Mouse (Mus musculus) kidney, embryonic 16.5 days (tissue): ENCODE measurements at regions not wholly inside any gene's neighbourhood (a gene's known extent, or its start where the extent isn't known, plus 50 kb on each side); places are given as distances from the start of the nearest gene placed in this dataset.

Experiments
- ATAC-seq: fragments of 200-750 bp; cut with Nextera tagmentation; 2 replicates; pipeline ENCODE4 v1.8.0; 2017; ENCODE audit warnings: moderate TSS enrichment; ENCODE audit not compliant: low FRiP score, low TSS enrichment
- H3K27ac ChIP-seq: fragments of 300-500 bp; sonication (generic); 2 replicates; pipeline ENCODE4 v1.5.1; 2014; ENCODE audit warnings: low read length
- H3K27me3 ChIP-seq: fragments of 300-500 bp; sonication (generic); 2 replicates; pipeline ENCODE4 v1.6.1; 2014; ENCODE audit warnings: low read length, control low read depth, mixed read lengths; ENCODE audit not compliant: insufficient read depth
- H3K36me3 ChIP-seq: fragments of 300-500 bp; sonication (generic); 2 replicates; pipeline ENCODE4 v1.6.1; 2014; ENCODE audit warnings: low read length, control low read depth, mixed read lengths; ENCODE audit not compliant: insufficient read depth
- H3K4me1 ChIP-seq: fragments of 300-500 bp; sonication (generic); 2 replicates; pipeline ENCODE4 v1.6.1; 2014; ENCODE audit warnings: low read length, control low read depth, mixed read lengths; ENCODE audit not compliant: insufficient read depth
- H3K4me2 ChIP-seq: fragments of 300-500 bp; sonication (generic); replicated peaks from 2 replicates; pipeline ENCODE4 v1.6.1; 2014; ENCODE audit warnings: low read depth, low read length
- H3K4me3 ChIP-seq: fragments of 300-500 bp; sonication (generic); 2 replicates; pipeline ENCODE4 v1.5.1; 2014; ENCODE audit warnings: mild to moderate bottlenecking, low read length
- H3K9ac ChIP-seq: fragments of 300-500 bp; sonication (generic); replicated peaks from 2 replicates; pipeline ENCODE4 v1.6.1; 2014; ENCODE audit warnings: low read length
- H3K9me3 ChIP-seq: fragments of 300-500 bp; sonication (generic); 2 replicates; pipeline ENCODE4 v1.6.1; 2016; ENCODE audit warnings: low read length, control low read depth
- WGBS: fragments of 180-500 bp; shearing (Covaris S2); extraction: QIAGEN DNeasy Blood & Tissue Kit; methylation state at CpG from one replicate; pipeline ENCODE4 v1.1.7; 2014; 5-methylcytosine and 5-hydroxymethylcytosine counted together

- Histone ChIP-seq H3K4me1 (peaks cover 14% of the 10 kb centered on the region), H3K27ac (no peak overlapping the region), H3K9ac (no peak overlapping the region), H3K36me3 (no peaks in the 10 kb centered on the region), H3K27me3 (0 out of 2 replicates have a peak, but pooled peaks cover 9% of the 10 kb centered on the region), H3K9me3 (peaks cover 4% of the 10 kb centered on the region; the same call in 1 of the 2 replicates), H3K4me3 (no peak overlapping the region), H3K4me2 (no peak overlapping the region)
- 49% methylated on average over 6 of the region's 6 CpGs for WGBS
- ATAC-seq = 0 out of 2 replicates have a peak, but pooled peaks have one; percentile 35
Observed at GRCm38 (mm10) chr6:100479881-100480280, 191.1 kb downstream of the Shq1 start.

- H3K27ac ChIP-seq = no peak overlapping the region
- no peak for ATAC-seq
- H3K36me3 ChIP-seq = no peaks in the 10 kb centered on the region
- peaks cover 14% of the 10 kb centered on the region for H3K4me1 ChIP-seq
- H3K9me3 ChIP-seq = no peaks in the 10 kb centered on the region
- H3K4me3 ChIP-seq = no peak overlapping the region
- H3K4me2 ChIP-seq = no peak overlapping the region
- 73% methylated on average over 4 of the region's 4 CpGs for WGBS
- H3K9ac ChIP-seq = no peak overlapping the region
- H3K27me3 ChIP-seq = 0 out of 2 replicates have a peak, but pooled peaks cover 9% of the 10 kb centered on the region
Observed at GRCm38 (mm10) chr6:100479455-100479854, 191.5 kb downstream of the Shq1 start.

- peaks cover 10% of the 10 kb centered on the region; the same call in 1 of the 2 replicates for H3K9me3 ChIP-seq
Observed at GRCm38 (mm10) chr6:100476550-100477366, 189.5 kb upstream of the Rybp start.

GRCm38 (mm10) chr6:100475341-100475955 is 188.2 kb upstream of the Rybp start:
- ATAC-seq = no peak
- no peak overlapping the region for H3K4me2 ChIP-seq
- H3K4me3 ChIP-seq = no peak overlapping the region
- WGBS = 77% methylated on average over 4 of the region's 4 CpGs
- H3K27me3 ChIP-seq = no peaks in the 10 kb centered on the region
- H3K27ac ChIP-seq = no peak overlapping the region
- no peak overlapping the region for H3K9ac ChIP-seq
- H3K4me1 ChIP-seq = 0 out of 2 replicates have a peak, but pooled peaks cover 3% of the 10 kb centered on the region
- no peaks in the 10 kb centered on the region for H3K36me3 ChIP-seq
- H3K9me3 ChIP-seq = peaks cover 16% of the 10 kb centered on the region; the same call in 1 of the 2 replicates

More at GRCm38 (mm10) chr6:100476550-100477366, 189.5 kb upstream of the Rybp start:
- WGBS = 75% methylated on average over 6 of the region's 6 CpGs
- ATAC-seq = no peak
- Histone ChIP-seq H3K27ac (no peak overlapping the region), H3K27me3 (0 out of 2 replicates have a peak, but pooled peaks cover 4% of the 10 kb centered on the region), H3K9ac (no peak overlapping the region), H3K4me2 (no peak overlapping the region), H3K36me3 (no peaks in the 10 kb centered on the region), H3K4me3 (no peak overlapping the region), H3K4me1 (0 out of 2 replicates have a peak, but pooled peaks cover 3% of the 10 kb centered on the region)

- H3K4me2 ChIP-seq = no peak overlapping the region
- H3K9me3 ChIP-seq = peaks cover 16% of the 10 kb centered on the region; the same call in 1 of the 2 replicates
- no peaks in the 10 kb centered on the region for H3K4me1 ChIP-seq
- no peak overlapping the region for H3K4me3 ChIP-seq
- H3K9ac ChIP-seq = no peak overlapping the region
- H3K36me3 ChIP-seq = no peaks in the 10 kb centered on the region
- no peak for ATAC-seq
- WGBS = 73% methylated on average over 9 of the region's 9 CpGs
- H3K27me3 ChIP-seq = no peaks in the 10 kb centered on the region
- no peak overlapping the region for H3K27ac ChIP-seq
Observed at GRCm38 (mm10) chr6:100474326-100474725, 187.0 kb upstream of the Rybp start.

- Histone ChIP-seq H3K4me2 (no peak overlapping the region), H3K36me3 (no peaks in the 10 kb centered on the region), H3K27ac (no peak overlapping the region), H3K4me3 (no peak overlapping the region), H3K9ac (no peak overlapping the region), H3K4me1 (no peaks in the 10 kb centered on the region), H3K9me3 (peaks cover 16% of the 10 kb centered on the region; the same call in 1 of the 2 replicates), H3K27me3 (peaks cover 3% of the 10 kb centered on the region; the same call in 1 of the 2 replicates)
- whole genome bisulfite sequencing = 72% methylated on average over 2 of the region's 2 CpGs
- ATAC-seq = no peak
Observed at GRCm38 (mm10) chr6:100470071-100470470, 182.8 kb upstream of the Rybp start.

GRCm38 (mm10) chr6:100462757-100463156 is 175.5 kb upstream of the Rybp start:
- Histone ChIP-seq H3K36me3 (no peaks in the 10 kb centered on the region), H3K4me2 (no peak overlapping the region), H3K4me1 (no peaks in the 10 kb centered on the region), H3K9ac (no peak overlapping the region), H3K9me3 (peaks cover 16% of the 10 kb centered on the region), H3K27me3 (peaks cover 3% of the 10 kb centered on the region; the same call in 1 of the 2 replicates), H3K4me3 (no peak overlapping the region), H3K27ac (no peak overlapping the region)
- ATAC-seq = no peak
- 98% methylated on average over 2 of the region's 2 CpGs for WGBS

- Histone ChIP-seq H3K27ac (no peak overlapping the region), H3K4me3 (no peak overlapping the region), H3K9me3 (peaks cover 7% of the 10 kb centered on the region), H3K36me3 (no peaks in the 10 kb centered on the region), H3K4me2 (no peak overlapping the region), H3K27me3 (no peaks in the 10 kb centered on the region), H3K4me1 (0 out of 2 replicates have a peak, but pooled peaks cover 3% of the 10 kb centered on the region), H3K9ac (no peak overlapping the region)
- WGBS = 92% methylated on average over 3 of the region's 3 CpGs
- no peak for ATAC-seq
Observed at GRCm38 (mm10) chr6:100453401-100453800, 166.1 kb upstream of the Rybp start.

GRCm38 (mm10) chr6:100452097-100453002 is 165.1 kb upstream of the Rybp start:
- Histone ChIP-seq H3K27ac (no peak overlapping the region), H3K4me3 (no peak overlapping the region), H3K4me1 (0 out of 2 replicates have a peak, but pooled peaks cover 3% of the 10 kb centered on the region), H3K27me3 (no peaks in the 10 kb centered on the region), H3K9ac (no peak overlapping the region), H3K9me3 (peaks cover 6% of the 10 kb centered on the region), H3K4me2 (no peak overlapping the region), H3K36me3 (no peaks in the 10 kb centered on the region)
- 55% methylated on average over 8 of the region's 9 CpGs for WGBS
- peak; percentile 78; the same call in 1 of the 2 replicates for ATAC-seq
